Mouse (Mus musculus) kidney, embryonic 15.5 days (tissue): ENCODE measurements around the gene Snapc1. TPM values are rescaled to one million over a fixed set of nuclear protein-coding genes. Genes with fewer than 3 reads are reported as not detected.

Experiments
- ATAC-seq: fragments of 200-750 bp; cut with Nextera tagmentation; replicated peaks from 2 replicates; pipeline ENCODE4 v1.8.0; 2017; ENCODE audit warnings: moderate TSS enrichment; ENCODE audit not compliant: low FRiP score
- H3K27ac ChIP-seq: fragments of 300-500 bp; sonication (generic); 2 replicates; pipeline ENCODE4 v1.5.1; 2015; ENCODE audit warnings: mild to moderate bottlenecking, inconsistent platforms
- H3K27me3 ChIP-seq: fragments of 300-500 bp; sonication (generic); 2 replicates; pipeline ENCODE4 v1.6.1; 2015; ENCODE audit warnings: inconsistent platforms
- H3K36me3 ChIP-seq: fragments of 300-500 bp; sonication (generic); 2 replicates; pipeline ENCODE4 v1.6.1; 2015; ENCODE audit warnings: inconsistent platforms
- H3K4me1 ChIP-seq: fragments of 300-500 bp; sonication (generic); 2 replicates; pipeline ENCODE4 v1.6.1; 2015; ENCODE audit warnings: inconsistent platforms
- H3K4me2 ChIP-seq: fragments of 300-500 bp; sonication (generic); 2 replicates; pipeline ENCODE4 v1.6.1; 2015; ENCODE audit warnings: moderate library complexity, mild to moderate bottlenecking, inconsistent platforms
- H3K4me3 ChIP-seq: fragments of 300-500 bp; sonication (generic); replicated peaks from 2 replicates; pipeline ENCODE4 v1.5.1; 2015; ENCODE audit warnings: mild to moderate bottlenecking, inconsistent platforms
- H3K9ac ChIP-seq: fragments of 300-500 bp; sonication (generic); 2 replicates; pipeline ENCODE4 v1.6.1; 2015; ENCODE audit warnings: mild to moderate bottlenecking, inconsistent platforms
- H3K9me3 ChIP-seq: fragments of 300-500 bp; sonication (generic); replicated peaks from 2 replicates; pipeline ENCODE4 v1.6.1; 2016; ENCODE audit warnings: inconsistent platforms
- WGBS: fragments of 180-500 bp; shearing (Covaris S2); methylation state at CpG from one replicate; pipeline ENCODE4 v1.1.7; 2015; ENCODE audit warnings: mixed read lengths; 5-methylcytosine and 5-hydroxymethylcytosine counted together
- polyA plus RNA-seq: library from polyadenylated mRNA; unstranded; fragments of >200 nt; fragmentation: Nextera tagmentation; extraction: Ambion mirVana; gene quantifications from 2 replicates; pipeline ENCODE4 v1.2.1, GENCODE M21; 2015

Gene Snapc1
- polyA plus RNA-seq: 19.8 and 20.2 TPM in 2 replicates

- peak within 1 kb of the TSS; percentile 78 for H3K4me3 ChIP-seq
- H3K27ac ChIP-seq: peak within 1 kb of the TSS; percentile 63
- peaks cover 10% of the 10 kb centered on the region for H3K4me1 ChIP-seq
- H3K9me3 ChIP-seq: no peaks in the 10 kb centered on the region
- peak; percentile 100 for ATAC-seq
- no peaks in the 10 kb centered on the region; the same call in 1 of the 2 replicates for H3K27me3 ChIP-seq
- H3K4me2 ChIP-seq: peak within 1 kb of the TSS; percentile 82
- 1% methylated on average over 60 of the region's 60 CpGs for WGBS
- H3K36me3 ChIP-seq: peaks cover 25% of the 10 kb centered on the region
- H3K9ac ChIP-seq: peak within 1 kb of the TSS; percentile 76
These were observed at the start of gene Snapc1 for GRCm38 (mm10) chr12:73964291-73965281. Gene Snapc1 (plus strand): TSS chr12:73964481.

DNA sequence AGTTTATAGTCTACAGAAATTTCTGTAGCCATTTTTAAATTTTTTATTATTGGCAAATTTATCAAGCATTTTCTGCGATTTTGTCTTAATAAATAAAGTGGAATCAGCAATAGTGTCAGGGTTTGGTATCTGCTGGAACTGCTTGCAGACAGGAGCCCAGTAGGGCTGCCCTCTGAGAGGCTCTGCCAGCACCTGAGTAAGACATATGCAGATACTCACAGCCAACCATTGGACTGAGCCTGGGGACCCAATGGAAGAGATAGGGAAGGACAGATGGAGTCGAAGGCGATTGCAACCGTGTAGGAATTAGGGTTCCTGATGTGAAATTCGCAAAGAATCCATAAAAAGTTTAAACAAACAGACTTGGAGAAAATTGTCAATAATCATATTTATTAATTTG lies 45.8 kb upstream of the Snapc1 start:
- H3K9ac ChIP-seq: no peak overlapping the region
- WGBS: 93% methylated on average over 5 of the region's 5 CpGs
- no peak overlapping the region for H3K4me3 ChIP-seq
- H3K27me3 ChIP-seq: no peaks in the 10 kb centered on the region
- H3K9me3 ChIP-seq: no peaks in the 10 kb centered on the region
- H3K36me3 ChIP-seq: no peaks in the 10 kb centered on the region
- H3K4me1 ChIP-seq: no peaks in the 10 kb centered on the region
- ATAC-seq: no peak
- no peak overlapping the region for H3K4me2 ChIP-seq
- H3K27ac ChIP-seq: no peak overlapping the region

DNA sequence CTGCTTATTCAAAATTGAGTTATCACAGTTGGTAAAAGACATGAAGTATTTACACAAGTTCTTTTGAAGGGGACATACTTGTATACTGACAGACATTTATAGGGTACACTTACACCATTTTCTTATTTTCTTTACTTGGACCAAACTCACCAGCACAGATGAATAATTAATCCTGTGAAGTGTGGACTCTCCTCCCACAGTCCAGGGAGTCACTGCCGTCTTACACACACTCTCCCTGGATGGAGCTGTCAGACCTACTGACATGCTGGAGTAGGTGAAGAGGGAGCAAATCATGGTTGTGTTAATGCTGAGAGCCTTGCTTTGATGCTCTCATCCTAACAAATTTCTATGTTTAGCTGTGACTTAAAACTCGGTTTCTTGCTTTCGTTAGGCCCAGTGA lies 34.0 kb upstream of the Snapc1 start:
- Histone ChIP-seq H3K9me3 (no peaks in the 10 kb centered on the region), H3K4me3 (no peak overlapping the region), H3K36me3 (peaks cover 73% of the 10 kb centered on the region), H3K9ac (no peak overlapping the region), H3K27me3 (no peaks in the 10 kb centered on the region), H3K4me2 (no peak overlapping the region), H3K4me1 (no peaks in the 10 kb centered on the region), H3K27ac (no peak overlapping the region)
- 79% methylated on average over 3 of the region's 3 CpGs for WGBS
- no peak for ATAC-seq

GRCm38 (mm10) chr12:73931274-73931673 lies 33.0 kb upstream of the Snapc1 start:
- no peak for ATAC-seq
- no peaks in the 10 kb centered on the region for H3K4me1 ChIP-seq
- no peak overlapping the region for H3K4me2 ChIP-seq
- H3K27ac ChIP-seq: no peak overlapping the region
- H3K4me3 ChIP-seq: no peak overlapping the region
- 63% methylated on average over 5 of the region's 5 CpGs for WGBS
- H3K9ac ChIP-seq: no peak overlapping the region
- H3K27me3 ChIP-seq: no peaks in the 10 kb centered on the region
- no peaks in the 10 kb centered on the region for H3K9me3 ChIP-seq
- peaks cover 78% of the 10 kb centered on the region for H3K36me3 ChIP-seq

- H3K36me3 ChIP-seq: peaks cover 85% of the 10 kb centered on the region
- no peaks in the 10 kb centered on the region for H3K4me1 ChIP-seq
- no peak overlapping the region for H3K4me3 ChIP-seq
- no peak overlapping the region for H3K9ac ChIP-seq
- H3K27me3 ChIP-seq: no peaks in the 10 kb centered on the region
- WGBS: 89% methylated on average over 2 of the region's 2 CpGs
- H3K4me2 ChIP-seq: no peak overlapping the region
- H3K27ac ChIP-seq: no peak overlapping the region
- no peaks in the 10 kb centered on the region for H3K9me3 ChIP-seq
- ATAC-seq: no peak
These were observed 29.8 kb upstream of the Snapc1 start for GRCm38 (mm10) chr12:73934528-73934927.

GRCm38 (mm10) chr12:73937353-73937752 lies 26.9 kb upstream of the Snapc1 start, which contains the start of gene Gm49321:
Gene Gm49321 (plus strand): TSS chr12:73937653.
- Histone ChIP-seq H3K4me1 (no peaks in the 10 kb centered on the region), H3K9me3 (no peaks in the 10 kb centered on the region), H3K27me3 (no peaks in the 10 kb centered on the region), H3K4me2 (no peak within 1 kb of the TSS), H3K27ac (no peak within 1 kb of the TSS), H3K36me3 (peaks cover 86% of the 10 kb centered on the region), H3K9ac (no peak within 1 kb of the TSS), H3K4me3 (no peak within 1 kb of the TSS)
- WGBS: 92% methylated on average over 1 of the region's 1 CpGs
- ATAC-seq: no peak

DNA sequence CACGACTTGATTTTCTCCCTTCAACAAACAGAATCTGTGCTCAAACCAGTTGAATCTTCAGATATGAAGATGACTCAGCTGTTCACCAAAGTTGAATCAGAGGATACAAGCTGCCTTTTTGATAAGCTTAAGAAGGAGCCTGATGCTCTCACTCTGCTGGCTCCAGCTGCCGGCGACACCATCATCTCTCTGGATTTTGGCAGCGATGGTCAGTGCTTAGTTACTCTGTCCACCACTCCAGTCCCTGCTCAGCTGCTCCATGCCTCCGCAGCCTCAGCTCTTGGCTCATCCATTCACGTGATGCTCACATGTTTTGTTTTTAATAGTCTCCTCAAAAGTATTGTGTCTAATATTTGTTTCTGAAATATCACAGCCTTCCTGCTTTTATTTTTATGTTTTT lies 24.7 kb upstream of the Snapc1 start:
- no peaks in the 10 kb centered on the region for H3K4me1 ChIP-seq
- no peak overlapping the region for H3K9ac ChIP-seq
- peaks cover 86% of the 10 kb centered on the region for H3K36me3 ChIP-seq
- no peak overlapping the region for H3K27ac ChIP-seq
- no peak overlapping the region for H3K4me2 ChIP-seq
- no peak overlapping the region for H3K4me3 ChIP-seq
- WGBS: 97% methylated on average over 6 of the region's 6 CpGs
- H3K27me3 ChIP-seq: no peaks in the 10 kb centered on the region
- no peaks in the 10 kb centered on the region for H3K9me3 ChIP-seq
- ATAC-seq: no peak

DNA sequence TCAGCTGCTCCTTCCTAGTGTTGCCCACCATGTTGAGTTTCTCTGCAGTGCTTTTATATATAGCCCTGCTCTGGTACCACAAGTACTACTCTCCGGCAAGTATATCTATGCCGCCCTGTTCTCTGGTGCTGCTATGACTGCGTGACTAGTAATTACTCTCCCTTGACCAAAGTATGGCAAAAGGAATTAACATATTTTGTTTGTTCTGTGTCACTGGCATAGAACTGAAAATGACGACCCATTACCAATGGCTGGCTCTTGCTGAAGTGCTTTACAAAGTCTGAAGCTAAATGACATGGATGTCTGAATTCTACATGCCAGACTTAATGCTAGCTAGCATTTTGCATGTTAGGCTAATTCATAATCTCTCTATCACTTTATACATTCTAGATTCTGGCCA lies 15.9 kb upstream of the Snapc1 start:
- ATAC-seq: no peak
- no peak overlapping the region for H3K4me3 ChIP-seq
- H3K27ac ChIP-seq: no peak overlapping the region
- H3K36me3 ChIP-seq: peaks cover 33% of the 10 kb centered on the region
- WGBS: 90% methylated on average over 4 of the region's 4 CpGs
- H3K9me3 ChIP-seq: no peaks in the 10 kb centered on the region
- H3K27me3 ChIP-seq: 0 out of 2 replicates have a peak, but pooled peaks cover 3% of the 10 kb centered on the region
- H3K9ac ChIP-seq: no peak overlapping the region
- H3K4me2 ChIP-seq: no peak overlapping the region
- H3K4me1 ChIP-seq: peaks cover 14% of the 10 kb centered on the region

DNA sequence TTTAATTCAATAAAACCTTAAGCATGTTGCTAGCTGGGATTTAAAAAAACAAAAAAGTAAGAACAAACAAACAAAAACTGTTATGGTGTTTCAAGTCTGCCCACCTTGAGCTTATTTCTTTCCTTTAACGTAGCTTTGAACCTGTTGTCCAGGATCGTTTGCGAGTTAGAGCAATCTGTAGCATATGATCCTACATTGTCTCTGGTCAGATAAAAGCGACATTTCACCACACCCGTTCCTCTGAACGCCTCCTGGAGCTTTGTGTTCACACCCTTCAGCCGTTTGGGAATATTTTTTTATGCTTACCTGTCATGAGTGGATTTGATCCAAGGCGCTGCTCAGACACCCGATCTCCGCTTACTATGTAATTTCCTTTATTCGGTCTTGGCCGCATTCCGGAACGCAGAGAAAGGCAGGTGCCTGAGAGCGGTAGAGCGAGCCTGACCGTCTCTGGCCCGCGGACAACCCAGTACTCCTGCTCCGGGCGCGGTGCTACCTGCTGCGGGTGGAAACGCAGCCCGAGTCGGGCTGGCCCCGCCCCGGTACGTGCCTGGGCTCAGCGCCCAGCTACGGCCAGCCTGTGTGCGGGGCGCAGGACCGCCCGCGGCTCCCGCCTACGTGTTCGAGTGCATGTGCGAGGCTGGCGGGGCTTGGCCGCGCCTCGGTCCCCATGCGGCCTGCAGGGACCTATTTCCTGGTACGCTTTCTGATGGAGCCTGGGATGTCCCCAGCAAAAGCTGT lies 14.8 kb upstream of the Snapc1 start:
- peak overlapping the region; percentile 46; the same call in 1 of the 2 replicates for H3K9ac ChIP-seq
- H3K27ac ChIP-seq: no peak overlapping the region
- peak overlapping the region; percentile 76 for H3K4me2 ChIP-seq
- H3K9me3 ChIP-seq: no peaks in the 10 kb centered on the region
- WGBS: 6% methylated on average over 46 of the region's 46 CpGs
- peaks cover 17% of the 10 kb centered on the region for H3K4me1 ChIP-seq
- peak overlapping the region; percentile 43 for H3K4me3 ChIP-seq
- peak; percentile 86 for ATAC-seq
- H3K27me3 ChIP-seq: 0 out of 2 replicates have a peak, but pooled peaks cover 3% of the 10 kb centered on the region
- H3K36me3 ChIP-seq: peaks cover 23% of the 10 kb centered on the region

DNA sequence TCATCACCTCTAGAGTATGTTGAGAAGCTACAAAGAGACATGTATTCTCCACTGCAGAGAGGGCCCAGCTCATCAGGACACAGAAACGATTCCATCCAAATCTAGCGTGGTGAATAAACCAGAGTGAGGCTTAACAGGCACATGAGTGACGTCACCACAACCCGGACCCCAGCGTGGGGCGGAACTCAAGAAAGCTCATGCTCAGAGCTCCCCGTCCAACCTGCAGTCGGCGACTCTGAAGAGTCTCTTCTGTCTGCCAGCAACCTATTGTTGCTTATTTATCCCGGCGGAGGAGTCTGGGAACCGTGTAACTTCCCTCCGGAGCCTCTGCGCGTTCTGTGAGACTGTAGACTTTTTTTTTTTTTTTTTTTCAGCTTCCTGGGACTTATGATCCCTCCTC lies 11.4 kb upstream of the Snapc1 start:
- no peak overlapping the region for H3K27ac ChIP-seq
- WGBS: 18% methylated on average over 15 of the region's 15 CpGs

DNA sequence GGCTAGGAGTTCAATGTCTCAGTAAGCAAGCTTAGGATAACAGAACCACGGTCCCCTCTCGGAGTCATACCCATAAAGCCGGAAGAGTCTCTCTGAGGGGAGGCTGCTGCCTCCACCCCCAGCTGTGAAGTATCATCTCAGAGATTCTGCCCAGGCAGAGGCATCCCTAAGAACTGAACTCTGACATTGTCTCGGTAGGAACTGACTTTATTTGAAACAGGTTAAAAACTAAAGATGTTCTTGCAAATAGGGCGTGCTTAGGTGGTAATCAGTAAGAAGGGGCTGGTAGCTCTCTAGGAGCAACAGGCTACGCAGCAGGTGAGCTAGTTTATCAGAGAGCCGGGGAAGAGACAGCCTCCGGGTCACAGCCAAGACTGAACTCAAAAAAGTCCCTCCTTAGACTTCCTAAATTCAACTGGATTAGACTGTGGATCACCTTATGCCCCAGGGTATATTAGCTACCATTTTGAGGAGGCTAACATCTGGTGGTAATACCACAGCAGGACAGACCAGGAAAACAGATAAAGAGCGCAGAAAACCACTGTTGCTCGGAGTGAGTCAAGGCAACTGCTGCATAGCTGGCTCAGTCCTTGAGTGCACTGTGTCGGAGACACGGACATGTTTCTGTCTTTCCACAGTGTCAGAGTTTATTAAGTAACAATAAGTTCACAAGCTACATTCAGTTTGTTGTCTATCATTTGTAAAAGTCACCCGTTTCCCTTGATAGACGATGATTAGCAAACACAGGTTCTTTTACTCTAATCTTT lies 10.7 kb upstream of the Snapc1 start:
- WGBS: 56% methylated on average over 14 of the region's 14 CpGs
- Histone ChIP-seq H3K4me2 (peak overlapping the region; percentile 65), H3K4me3 (peak overlapping the region; percentile 40), H3K9me3 (no peaks in the 10 kb centered on the region), H3K27ac (no peak overlapping the region), H3K36me3 (no peaks in the 10 kb centered on the region), H3K9ac (no peak overlapping the region), H3K27me3 (no peaks in the 10 kb centered on the region), H3K4me1 (peaks cover 17% of the 10 kb centered on the region)
- no peak for ATAC-seq

More for the DNA sequence above, 11.4 kb upstream of the Snapc1 start:
- Histone ChIP-seq H3K27me3 (0 out of 2 replicates have a peak, but pooled peaks cover 3% of the 10 kb centered on the region), H3K9me3 (no peaks in the 10 kb centered on the region), H3K4me1 (peaks cover 17% of the 10 kb centered on the region), H3K9ac (no peak overlapping the region), H3K4me2 (peak overlapping the region; percentile 65), H3K4me3 (peak overlapping the region; percentile 40), H3K36me3 (peaks cover 5% of the 10 kb centered on the region; the same call in 1 of the 2 replicates)
- peak; percentile 72 for ATAC-seq
